In the genomic region with DNA sequence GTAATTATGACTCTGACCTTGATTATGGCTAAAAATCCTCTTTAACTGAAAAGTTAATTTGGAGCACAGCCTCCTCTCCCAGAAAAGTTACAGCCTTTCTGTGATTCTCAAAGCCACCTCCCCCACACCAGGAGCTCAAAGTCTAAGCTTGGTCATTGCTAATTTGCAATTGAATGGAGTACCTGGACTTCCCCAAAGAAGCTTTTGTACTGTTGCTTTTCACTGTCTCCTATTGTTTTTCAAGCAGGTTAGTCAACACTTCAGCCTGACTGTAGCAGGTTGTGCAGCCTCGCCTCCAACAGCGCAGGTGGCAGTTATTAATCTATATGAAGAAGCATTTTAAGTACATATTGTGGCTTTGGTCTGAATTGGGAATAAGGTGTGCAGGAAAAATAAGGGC, we compare ENCODE assay signal across 9 mouse cellular contexts. TPM values are rescaled to one million over a fixed set of nuclear protein-coding genes. Genes with fewer than 3 reads are reported as not detected.
"Had no signal": no experiment of that assay in that cellular context is flagged by ENCODE, and none has a peak within 500 bp of the region (broad histone marks: within the 10 kb centered on the region; RNA-seq: fewer than 3 reads in every experiment).

No protein-coding gene starts in this region.

RNA-seq across cellular contexts. Expression of gene Abo, which starts 20.8 kb away (rescaled TPM):
- total RNA-seq: neutrophil, adult 5-6 weeks had no signal
- polyA plus RNA-seq: neural tube, embryonic 14.5 days; neural tube, embryonic 15.5 days; small intestine, adult 2 months; spleen, adult 2 months; stomach, embryonic 14.5 days; thymus, adult 2 months; thymus, postnatal 0 days; urinary bladder, adult 2 months had no signal
